Mouse (Mus musculus): ENCODE measurements around the gene Gm156. TPM values are rescaled to one million over a fixed set of nuclear protein-coding genes. Genes with fewer than 3 reads are reported as not detected.

The Gm156 gene
- polyA plus RNA-seq, 1 experiment from 2014 or later, result not detected

Other genes with a start within 250 kb of the Gm156 start
- not detected in 2 replicates for gene Klre1, start 206.4 kb downstream of the Gm156 start, polyA plus RNA-seq (2016; fragmentation: Nextera tagmentation; extraction: Ambion mirVana)
- gene Klrd1, start 192.5 kb downstream of the Gm156 start, polyA plus RNA-seq (2016; fragmentation: Nextera tagmentation; extraction: Ambion mirVana), result not detected in 2 replicates
- 0.04 and 0.13 TPM in 2 replicates for gene Klrk1, start 160.4 kb downstream of the Gm156 start, polyA plus RNA-seq (2016; fragmentation: Nextera tagmentation; extraction: Ambion mirVana)
- gene Klrc3, start 140.9 kb downstream of the Gm156 start, polyA plus RNA-seq (2016; fragmentation: Nextera tagmentation; extraction: Ambion mirVana), result not detected in 2 replicates
- gene Klrc2, start 123.6 kb downstream of the Gm156 start, polyA plus RNA-seq (2016; fragmentation: Nextera tagmentation; extraction: Ambion mirVana), result not detected in 2 replicates
- gene Klrc1, start 105.3 kb downstream of the Gm156 start, polyA plus RNA-seq (2016; fragmentation: Nextera tagmentation; extraction: Ambion mirVana), result not detected in 2 replicates
- gene Klri1, start 67.1 kb downstream of the Gm156 start, polyA plus RNA-seq (2016; fragmentation: Nextera tagmentation; extraction: Ambion mirVana), result not detected in 2 replicates
- gene Klri2, start 43.8 kb downstream of the Gm156 start, polyA plus RNA-seq (2016; fragmentation: Nextera tagmentation; extraction: Ambion mirVana), result not detected in 2 replicates
- gene Gm17631, start 78.4 kb upstream of the Gm156 start, polyA plus RNA-seq (2016; fragmentation: Nextera tagmentation; extraction: Ambion mirVana), result not detected in 2 replicates
- not detected in 2 replicates for gene Klra17, start 92.4 kb upstream of the Gm156 start, polyA plus RNA-seq (2016; fragmentation: Nextera tagmentation; extraction: Ambion mirVana)
- gene Klra5, start 133.4 kb upstream of the Gm156 start, polyA plus RNA-seq (2016; fragmentation: Nextera tagmentation; extraction: Ambion mirVana), result not detected in 2 replicates
- gene Klra6, start 242.7 kb upstream of the Gm156 start, polyA plus RNA-seq (2016; fragmentation: Nextera tagmentation; extraction: Ambion mirVana), result not detected in 2 replicates